In the genomic region with DNA sequence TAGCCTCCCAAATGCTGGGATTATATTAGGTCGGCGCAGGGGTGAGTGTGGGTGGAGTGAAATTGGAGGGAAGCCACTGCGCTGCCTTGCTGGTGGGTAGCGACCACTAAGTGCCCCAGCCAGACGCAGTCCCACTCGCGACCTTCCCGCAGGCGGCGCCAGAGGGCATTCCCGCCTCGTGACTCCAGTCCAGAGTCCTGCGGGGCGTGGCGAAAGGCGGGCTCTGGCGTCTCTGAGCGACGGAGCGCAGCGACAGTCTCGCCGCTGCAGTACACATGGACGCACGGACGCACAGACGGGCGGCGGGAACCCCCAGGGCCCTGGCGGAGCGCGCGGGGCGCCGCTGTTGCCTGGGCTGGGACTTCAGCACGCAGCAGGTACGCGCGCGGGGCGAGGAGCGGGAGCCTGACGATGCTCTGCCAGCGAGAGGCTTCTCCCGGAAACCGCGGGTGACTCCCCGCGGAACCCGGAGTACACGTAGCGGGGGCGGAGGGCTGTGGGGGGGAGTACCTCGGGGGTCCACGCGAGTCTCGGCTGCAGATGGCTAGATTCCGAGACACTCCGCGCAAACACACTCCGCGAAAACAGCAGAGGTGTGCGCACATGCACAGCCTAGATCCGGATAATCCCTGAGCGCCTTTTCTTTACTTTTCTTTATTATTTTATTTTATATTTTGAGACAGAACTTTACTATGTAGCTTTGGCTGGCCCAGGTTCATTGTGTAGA, we compare ENCODE assay signal across 8 mouse cellular contexts. TPM values are rescaled to one million over a fixed set of nuclear protein-coding genes. Genes with fewer than 3 reads are reported as not detected.
DNase-seq lines count a peak whose midpoint lies in the region; ATAC-seq lines count a peak whose summit lies in the region.

Xylb (plus strand) TSS at position 51 of the 727 bp plus-strand sequence.

- intact Hi-C loops in left cerebral cortex, postnatal 14 days (cut with DNase I), result loop anchor here (5.0 kb wide), 2 partner anchors 40 to 75 kb away; no protein-coding TSS in a partner anchor

- 2% methylated on average over 65 of the region's 65 CpGs for WGBS in intestine, embryonic 14.5 days

- DNase-seq in adrenal gland, adult (ENCODE audit: inconsistent age in 2 of 2, low spot score in 1 of 2), result peak; percentile 92 to 96
- DNase-seq in embryo, embryonic 10.5 days (ENCODE audit: low spot score), result peak; percentile 91
- DNase-seq in gastrocnemius, postnatal 25 days, result peak; percentile 82
- DNase-seq in intestine, embryonic 14.5 days (ENCODE audit: low spot score), result peak; percentile 97
- peak; percentile 84 to 89 for DNase-seq in left cerebral cortex, postnatal 14 days (ENCODE audit: low spot score in 2 of 2)
- DNase-seq in mesoderm, embryonic 11.5 days (ENCODE audit: low read depth, low spot score), result peak; percentile 87
- peak; percentile 78 to 80 for DNase-seq in right cerebral cortex, postnatal 36 days (ENCODE audit: low spot score in 2 of 2)
- peak; percentile 89 for DNase-seq in yolk sac, embryonic 10.5 days (ENCODE audit: low spot score)

- H3K4me3 ChIP-seq in intestine, embryonic 14.5 days (ENCODE audit: low read depth, low read length), result peak within 1 kb of the TSS; percentile 68

- no peaks in the 10 kb centered on the region for H3K4me1 ChIP-seq in intestine, embryonic 14.5 days (replicated peaks; ENCODE audit: control insufficient read depth, insufficient read depth, low read length)

- H3K27ac ChIP-seq in intestine, embryonic 14.5 days (ENCODE audit: low read depth), result no peak within 1 kb of the TSS

- H3K36me3 ChIP-seq in intestine, embryonic 14.5 days (ENCODE audit: control insufficient read depth, insufficient read depth, low read length), result no peaks in the 10 kb centered on the region

- H3K9me3 ChIP-seq in intestine, embryonic 14.5 days (ENCODE audit: control insufficient read depth, low read length), result no peaks in the 10 kb centered on the region

- peak within 1 kb of the TSS; percentile 85 for H3K4me2 ChIP-seq in intestine, embryonic 14.5 days (ENCODE audit: low read length)

- no peaks in the 10 kb centered on the region for H3K27me3 ChIP-seq in intestine, embryonic 14.5 days (replicated peaks; ENCODE audit: control insufficient read depth, insufficient read depth, low read length)

- ATAC-seq in intestine, embryonic 14.5 days (replicated peaks; ENCODE audit: low FRiP score, low TSS enrichment, low read depth), result peak; percentile 84

- H3K9ac ChIP-seq in intestine, embryonic 14.5 days (ENCODE audit: low read length), result peak within 1 kb of the TSS; percentile 69

RNA-seq across cellular contexts. Expression of gene Xylb, which starts in this region (rescaled TPM):
- total RNA-seq in gastrocnemius, postnatal 25 days (2021), result under 1 TPM; 0.08 to 0.48 TPM
- polyA plus RNA-seq in intestine, embryonic 14.5 days (2014; fragmentation: Nextera tagmentation; extraction: Ambion mirVana), result 11.2 and 12.5 TPM in 2 replicates
- 1 to 10 TPM; 3.8 to 3.9 TPM for total RNA-seq in left cerebral cortex, postnatal 14 days (2021)

Comparison
In these comparisons a context has a peak if more than half of its experiments do, and no peak if none do; other contexts are left out.
1. Peak in DNase-seq in gastrocnemius, postnatal 25 days; RNA of the gene not detected or under 1 TPM.